Mouse (Mus musculus): ENCODE data around the gene A430078G23Rik. TPM values are rescaled to one million over a fixed set of nuclear protein-coding genes. Genes with fewer than 3 reads are reported as not detected.

A430078G23Rik gene
- total RNA-seq, 4 experiments from 2014 or later = 0.23 to 0.83 (median 0.28) TPM

GRCm38 (mm10) chr8:3350747-3351146 lies 2.5 kb upstream of the A430078G23Rik start:
- no peak for DNase-seq

GRCm38 (mm10) chr8:3352715-3353114 lies 500 bp upstream of the A430078G23Rik start:
- no peak for DNase-seq

GRCm38 (mm10) chr8:3353811-3354442 lies 712 bp downstream of the A430078G23Rik start:
- no peak for DNase-seq

GRCm38 (mm10) chr8:3354443-3354812 lies 1.2 kb downstream of the A430078G23Rik start:
- no peak for DNase-seq

GRCm38 (mm10) chr8:3355586-3355985 lies 2.4 kb downstream of the A430078G23Rik start:
- no peak for DNase-seq

- DNase-seq = peak; percentile 57
Observed at GRCm38 (mm10) chr8:3358060-3358459, 4.8 kb downstream of the A430078G23Rik start.

- DNase-seq = no peak
Observed at GRCm38 (mm10) chr8:3367086-3367485, 13.9 kb downstream of the A430078G23Rik start.

GRCm38 (mm10) chr8:3368091-3368490 lies 14.9 kb downstream of the A430078G23Rik start:
- no peak for DNase-seq

GRCm38 (mm10) chr8:3375748-3376147 lies 22.5 kb downstream of the A430078G23Rik start:
- no peak for DNase-seq

- no peak for DNase-seq
Observed at GRCm38 (mm10) chr8:3376641-3377274, 23.5 kb downstream of the A430078G23Rik start.

- DNase-seq = peak; percentile 34
Observed at GRCm38 (mm10) chr8:3387286-3387685, 34.1 kb downstream of the A430078G23Rik start.

GRCm38 (mm10) chr8:3388591-3389338 lies 35.5 kb downstream of the A430078G23Rik start:
- DNase-seq = no peak

- no peak for DNase-seq
Observed at GRCm38 (mm10) chr8:3389506-3389905, 36.3 kb downstream of the A430078G23Rik start.

- DNase-seq = no peak
Observed at GRCm38 (mm10) chr8:3392293-3392692, 39.1 kb downstream of the A430078G23Rik start.

- peak; percentile 86 for DNase-seq
Observed at GRCm38 (mm10) chr8:3392771-3393710, 39.8 kb downstream of the A430078G23Rik start, which contains the start of gene Arhgef18. TSS of gene Arhgef18 (plus strand) at chr8:3393006.

- DNase-seq = no peak
Observed at GRCm38 (mm10) chr8:3394600-3394999, 41.4 kb downstream of the A430078G23Rik start.

GRCm38 (mm10) chr8:3395246-3395645 lies 42.0 kb downstream of the A430078G23Rik start:
- no peak for DNase-seq

- DNase-seq = no peak
Observed at GRCm38 (mm10) chr8:3397597-3397996, 44.4 kb downstream of the A430078G23Rik start.

- DNase-seq = no peak
Observed at GRCm38 (mm10) chr8:3400509-3400908, 47.3 kb downstream of the A430078G23Rik start.

GRCm38 (mm10) chr8:3407417-3407816 lies 54.2 kb downstream of the A430078G23Rik start:
- no peak for DNase-seq

GRCm38 (mm10) chr8:3411085-3411484 lies 57.9 kb downstream of the A430078G23Rik start:
- no peak for DNase-seq

- DNase-seq = no peak
Observed at GRCm38 (mm10) chr8:3411901-3412301, 58.7 kb downstream of the A430078G23Rik start.

Data from adrenal gland, adult 8-10 months (tissue).